Mouse (Mus musculus) neural tube, embryonic 15.5 days (tissue): ENCODE measurements around the gene Smarcc1. TPM values are rescaled to one million over a fixed set of nuclear protein-coding genes. Genes with fewer than 3 reads are reported as not detected.
"Not testable (repeated sequence)": the region's sequence is repeated elsewhere in the genome, so short reads cannot be mapped to it uniquely, and the experiment has no call there.

ENCODE experiments used
- ATAC-seq: fragments of 200-750 bp; cut with Nextera tagmentation; 2 replicates; pipeline ENCODE4 v1.8.0; 2017; ENCODE audit warnings: mild to moderate bottlenecking, moderate TSS enrichment, moderate library complexity; ENCODE audit not compliant: low FRiP score
- H3K27ac ChIP-seq: fragments of 300-500 bp; sonication (generic); replicated peaks from 2 replicates; pipeline ENCODE4 v1.5.1; 2015; ENCODE audit warnings: mild to moderate bottlenecking, inconsistent platforms
- H3K27me3 ChIP-seq: fragments of 300-500 bp; sonication (generic); replicated peaks from 2 replicates; pipeline ENCODE4 v1.6.1; 2015; ENCODE audit warnings: inconsistent platforms
- H3K36me3 ChIP-seq: fragments of 300-500 bp; sonication (generic); 2 replicates; pipeline ENCODE4 v1.6.1; 2015; ENCODE audit warnings: inconsistent platforms
- H3K4me1 ChIP-seq: fragments of 300-500 bp; sonication (generic); 2 replicates; pipeline ENCODE4 v1.6.1; 2015; ENCODE audit warnings: inconsistent platforms
- H3K4me2 ChIP-seq: fragments of 300-500 bp; sonication (generic); 2 replicates; pipeline ENCODE4 v1.6.1; 2015; ENCODE audit warnings: inconsistent platforms, mild to moderate bottlenecking, moderate library complexity
- H3K4me3 ChIP-seq: fragments of 300-500 bp; sonication (generic); replicated peaks from 2 replicates; pipeline ENCODE4 v1.5.1; 2015; ENCODE audit warnings: mild to moderate bottlenecking, inconsistent platforms
- H3K9ac ChIP-seq: fragments of 300-500 bp; sonication (generic); replicated peaks from 2 replicates; pipeline ENCODE4 v1.6.1; 2015; ENCODE audit warnings: mild to moderate bottlenecking, inconsistent platforms
- H3K9me3 ChIP-seq: fragments of 300-500 bp; sonication (generic); replicated peaks from 2 replicates; pipeline ENCODE4 v1.6.1; 2016; ENCODE audit warnings: inconsistent platforms
- WGBS: fragments of 180-500 bp; shearing (Covaris S2); methylation state at CpG from one replicate; pipeline ENCODE4 v1.1.7; 2015; ENCODE audit warnings: mixed read lengths; 5-methylcytosine and 5-hydroxymethylcytosine counted together
- polyA plus RNA-seq: library from polyadenylated mRNA; unstranded; fragments of >200 nt; fragmentation: Nextera tagmentation; extraction: Ambion mirVana; gene quantifications from 2 replicates; pipeline ENCODE4 v1.2.1, GENCODE M21; 2015

The Smarcc1 gene
- polyA plus RNA-seq, 1 experiment from 2014 or later = 67.0 TPM

DNA sequence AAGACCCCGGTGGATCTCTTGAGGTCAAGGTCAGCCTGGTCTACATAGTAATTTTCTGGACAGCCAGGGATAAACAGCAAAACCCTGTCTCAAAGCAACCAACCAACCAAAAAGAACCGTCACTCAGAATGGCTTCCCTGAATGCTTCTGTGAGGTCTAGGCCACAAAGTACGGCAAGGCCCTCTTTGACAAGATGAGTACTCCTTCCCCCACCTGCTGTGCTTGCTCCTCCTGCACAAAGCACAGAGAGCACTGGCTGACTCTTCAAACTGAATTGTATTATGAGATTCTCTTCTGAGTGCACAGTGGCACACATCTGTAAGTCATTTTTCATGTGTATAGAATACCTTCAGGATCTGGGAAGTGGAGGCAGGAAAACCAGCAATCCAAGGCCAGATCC is 19.7 kb upstream of the Smarcc1 start:
- Histone ChIP-seq H3K9ac (no peak overlapping the region), H3K4me3 (no peak overlapping the region), H3K4me1 (peaks cover 11% of the 10 kb centered on the region), H3K27ac (no peak overlapping the region), H3K36me3 (peaks cover 72% of the 10 kb centered on the region), H3K4me2 (no peak overlapping the region), H3K9me3 (no peaks in the 10 kb centered on the region), H3K27me3 (no peaks in the 10 kb centered on the region)
- no peak for ATAC-seq
- WGBS = 88% methylated on average over 3 of the region's 3 CpGs

DNA sequence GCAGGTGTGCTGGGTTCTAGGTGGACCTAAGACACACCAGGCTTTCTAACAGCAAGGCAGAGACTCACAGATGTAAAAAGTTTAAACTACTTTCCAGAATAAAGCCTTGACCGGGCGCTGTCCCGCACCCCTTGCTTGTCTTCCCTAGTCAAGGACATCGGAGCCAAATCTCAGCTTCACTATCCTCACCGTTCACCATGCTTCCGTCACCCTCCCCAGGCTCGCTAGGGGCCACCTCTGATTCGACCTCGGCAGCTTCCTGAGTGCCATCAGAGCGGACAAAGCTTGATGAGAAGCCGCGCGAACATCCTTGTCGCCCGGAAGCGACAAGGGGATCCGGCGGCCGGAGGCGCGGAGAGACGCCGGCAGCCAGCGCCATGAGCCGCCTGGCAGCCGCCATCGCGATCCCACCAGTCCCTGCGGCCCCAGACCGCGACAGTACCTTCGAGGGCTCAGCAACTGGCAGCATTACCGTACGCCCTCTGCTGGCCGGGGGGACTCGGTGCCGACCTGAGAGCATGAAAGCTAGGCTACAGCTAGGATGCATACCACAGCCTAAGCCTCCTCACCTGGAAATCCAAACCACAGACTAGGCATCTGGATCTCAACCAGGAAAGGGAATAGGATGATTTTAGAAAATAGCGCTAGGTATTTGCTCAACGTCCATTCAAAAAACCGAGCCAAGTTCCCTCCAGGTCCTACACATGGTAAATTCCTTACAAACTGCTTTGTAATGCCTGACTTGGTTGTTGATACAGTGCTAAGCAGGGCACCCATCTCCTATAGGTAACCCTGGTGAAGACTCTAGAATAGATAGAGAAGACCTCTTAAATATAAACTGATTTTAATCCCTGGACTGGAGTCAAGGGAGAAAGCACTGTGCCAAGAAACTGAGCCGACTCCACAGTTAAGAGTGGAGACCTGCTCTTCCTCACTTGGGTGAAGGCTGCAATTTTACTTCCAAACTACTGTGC is 16.6 kb upstream of the Smarcc1 start:
- Histone ChIP-seq H3K27ac (peak overlapping the region; percentile 62), H3K4me2 (peak overlapping the region; percentile 79), H3K27me3 (no peaks in the 10 kb centered on the region), H3K9me3 (no peaks in the 10 kb centered on the region), H3K4me3 (peak overlapping the region; percentile 95), H3K9ac (peak overlapping the region; percentile 87), H3K4me1 (peaks cover 11% of the 10 kb centered on the region), H3K36me3 (peaks cover 77% of the 10 kb centered on the region)
- 3% methylated on average over 41 of the region's 41 CpGs for WGBS
- peak; percentile 95 for ATAC-seq

DNA sequence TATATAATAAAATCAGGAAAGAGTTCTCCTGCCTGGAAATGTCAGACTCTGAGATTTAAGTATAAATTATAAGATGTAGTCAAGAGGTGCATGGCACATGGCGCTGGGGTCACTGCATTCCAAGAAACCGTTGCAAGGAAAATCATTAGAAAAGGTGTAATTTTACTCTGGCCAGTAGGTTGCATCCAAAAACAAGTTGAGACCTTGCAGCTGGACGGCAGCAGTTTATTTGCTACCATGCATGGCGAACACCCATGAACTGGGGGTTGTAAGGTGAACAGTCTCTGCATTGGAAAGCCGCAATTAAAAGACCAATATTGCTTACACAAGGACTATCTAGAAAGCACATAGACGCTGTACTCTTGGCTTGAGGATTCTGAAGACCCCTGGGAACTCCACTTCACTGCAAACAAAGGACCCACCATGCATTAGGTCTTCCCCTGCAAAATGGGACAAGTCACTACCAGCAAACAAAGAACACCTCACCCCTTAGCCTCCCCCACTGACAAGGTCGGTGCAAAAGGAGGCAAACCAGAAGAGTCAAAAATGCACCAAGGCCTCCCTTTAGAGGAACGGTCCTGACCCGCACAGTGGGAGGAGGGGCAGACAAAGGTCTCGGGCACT is 1.0 kb upstream of the Smarcc1 start:
- H3K36me3 ChIP-seq = peaks cover 25% of the 10 kb centered on the region
- H3K4me3 ChIP-seq = peak overlapping the region; percentile 97
- no peaks in the 10 kb centered on the region for H3K27me3 ChIP-seq
- peak overlapping the region; percentile 86 for H3K9ac ChIP-seq
- H3K4me1 ChIP-seq = peaks cover 23% of the 10 kb centered on the region
- no peak for ATAC-seq
- peak overlapping the region; percentile 75 for H3K4me2 ChIP-seq
- peak overlapping the region; percentile 97 for H3K27ac ChIP-seq
- no peaks in the 10 kb centered on the region for H3K9me3 ChIP-seq
- WGBS = 6% methylated on average over 10 of the region's 10 CpGs

DNA sequence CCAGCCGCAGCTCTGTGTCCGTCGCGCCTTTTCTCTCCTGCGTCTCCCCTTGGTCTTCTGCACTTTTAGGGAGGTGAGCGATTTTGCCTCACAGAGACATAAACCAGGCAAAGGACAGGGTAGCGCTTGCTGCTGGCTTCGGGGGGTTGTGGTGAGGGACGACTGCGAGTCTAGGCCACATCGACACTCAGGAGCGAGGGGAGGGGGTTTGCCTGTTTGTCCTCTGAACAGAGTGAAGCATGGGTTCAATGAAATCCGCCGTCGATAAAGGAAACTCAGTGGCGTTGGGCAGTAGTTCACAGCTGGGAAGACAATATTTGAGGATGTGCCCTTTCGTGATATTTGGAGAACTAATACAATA is 251 bp downstream of the Smarcc1 start, which contains the start of gene Dhx30:
Dhx30 (minus strand) TSS at position 52 of the 361 bp plus-strand sequence.
- peak within 1 kb of the TSS; percentile 97 for H3K4me3 ChIP-seq
- no peaks in the 10 kb centered on the region for H3K9me3 ChIP-seq
- no peaks in the 10 kb centered on the region for H3K27me3 ChIP-seq
- peaks cover 23% of the 10 kb centered on the region for H3K4me1 ChIP-seq
- peak; percentile 51 for ATAC-seq
- peak within 1 kb of the TSS; percentile 75 for H3K4me2 ChIP-seq
- under 1% methylated on average over 17 of the region's 17 CpGs for WGBS
- H3K9ac ChIP-seq = peak within 1 kb of the TSS; percentile 86
- peaks cover 13% of the 10 kb centered on the region for H3K36me3 ChIP-seq
- peak within 1 kb of the TSS; percentile 97 for H3K27ac ChIP-seq

DNA sequence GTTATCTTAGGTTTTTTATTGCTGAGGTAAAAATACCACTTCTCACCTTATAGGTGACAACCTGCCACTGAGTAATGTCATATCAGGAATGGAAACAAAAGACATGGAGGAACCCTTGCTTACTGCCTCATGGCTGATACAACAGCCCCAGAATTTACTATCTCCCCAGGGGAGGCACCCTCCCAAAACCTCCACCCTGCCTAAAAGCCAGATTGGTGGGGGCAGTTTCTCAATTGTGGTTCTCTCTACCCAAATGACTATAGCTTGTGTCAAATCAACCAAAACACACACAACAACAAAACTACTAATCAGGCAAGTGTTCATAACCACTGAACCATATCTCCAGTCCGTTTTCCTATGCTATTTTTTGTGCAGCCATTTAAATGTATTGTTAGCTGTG is 741 bp downstream of the Smarcc1 start:
- 58% methylated on average over 1 of the region's 1 CpGs for WGBS
- Histone ChIP-seq H3K27ac (peak overlapping the region; percentile 97), H3K4me1 (peaks cover 23% of the 10 kb centered on the region), H3K4me2 (peak overlapping the region; percentile 75), H3K9me3 (no peaks in the 10 kb centered on the region), H3K27me3 (no peaks in the 10 kb centered on the region), H3K4me3 (peak overlapping the region; percentile 97), H3K36me3 (peaks cover 8% of the 10 kb centered on the region; the same call in 1 of the 2 replicates), H3K9ac (peak overlapping the region; percentile 86)
- no peak for ATAC-seq

DNA sequence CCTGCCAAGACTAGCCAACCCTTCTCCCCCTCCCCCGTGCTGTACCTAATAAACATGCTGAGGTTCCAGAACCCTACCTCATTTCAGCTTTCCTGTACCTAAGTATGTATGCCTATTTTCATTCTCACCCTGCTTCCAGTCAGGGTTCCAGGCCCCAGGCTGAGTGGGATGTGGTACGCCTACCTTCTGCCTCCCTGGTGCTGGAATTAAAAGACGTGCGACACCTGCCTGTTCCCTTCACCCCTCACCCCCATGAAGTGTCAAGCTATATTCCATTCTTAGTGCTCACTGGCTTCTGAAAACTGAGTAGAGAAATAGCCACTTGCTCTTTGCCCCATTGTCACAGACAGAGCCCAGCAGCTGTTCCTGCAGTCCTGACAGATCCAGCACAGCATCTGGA is 3.9 kb downstream of the Smarcc1 start:
- H3K9me3 ChIP-seq = no peaks in the 10 kb centered on the region
- no peak overlapping the region for H3K9ac ChIP-seq
- no peak overlapping the region for H3K27ac ChIP-seq
- H3K4me3 ChIP-seq = no peak overlapping the region
- ATAC-seq = no peak
- H3K4me2 ChIP-seq = no peak overlapping the region
- H3K27me3 ChIP-seq = no peaks in the 10 kb centered on the region
- H3K36me3 ChIP-seq = no peaks in the 10 kb centered on the region
- peaks cover 15% of the 10 kb centered on the region for H3K4me1 ChIP-seq
- WGBS = 80% methylated on average over 4 of the region's 4 CpGs

DNA sequence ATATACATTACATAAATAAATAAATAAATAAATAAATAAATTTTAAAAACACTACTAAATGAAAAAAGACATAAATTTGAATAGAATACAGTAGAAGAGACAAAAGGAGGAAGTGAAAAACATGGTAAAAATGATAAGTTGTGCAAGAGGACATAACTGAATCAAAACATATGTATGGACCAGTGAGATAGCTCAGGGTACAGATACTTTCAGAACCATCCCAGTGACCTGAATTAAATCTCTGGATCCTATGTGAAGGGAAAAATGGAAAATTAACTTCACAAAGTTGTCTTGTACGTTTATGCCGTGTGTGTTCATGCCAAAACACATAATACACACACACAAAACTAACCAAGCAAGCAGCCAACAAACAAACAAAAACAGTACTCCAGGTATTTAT is 5.8 kb downstream of the Smarcc1 start:
- no peak for ATAC-seq
- Histone ChIP-seq H3K27ac (no peak overlapping the region), H3K9me3 (no peaks in the 10 kb centered on the region), H3K36me3 (no peaks in the 10 kb centered on the region), H3K9ac (no peak overlapping the region), H3K27me3 (no peaks in the 10 kb centered on the region), H3K4me2 (no peak overlapping the region), H3K4me3 (no peak overlapping the region), H3K4me1 (peaks cover 10% of the 10 kb centered on the region)
- WGBS = 88% methylated on average over 2 of the region's 2 CpGs

DNA sequence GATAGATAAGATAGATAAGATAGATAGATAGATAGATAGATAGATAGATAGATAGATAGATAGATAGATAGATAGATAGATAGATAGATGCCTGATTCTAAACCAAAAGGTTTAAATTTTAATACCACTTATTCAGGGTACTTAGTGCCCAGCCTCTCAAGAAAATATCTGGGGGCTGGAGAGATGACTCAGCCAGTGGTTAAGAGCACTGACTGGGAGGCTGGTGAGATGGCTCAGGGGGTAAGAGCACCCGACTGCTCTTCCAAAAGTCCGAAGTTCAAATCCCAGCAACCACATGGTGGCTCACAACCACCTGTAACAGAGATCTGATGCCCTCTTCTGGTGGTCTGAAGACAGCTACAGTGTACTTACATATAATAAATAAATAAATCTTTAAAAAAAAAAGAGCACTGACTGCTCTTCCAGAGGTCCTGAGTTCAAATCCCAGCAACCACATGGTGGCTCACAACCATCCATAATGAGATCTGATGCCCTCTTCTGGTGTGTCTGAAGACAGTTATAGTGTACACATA is 6.6 kb downstream of the Smarcc1 start:
- WGBS = 58% methylated on average over 2 of the region's 2 CpGs
- H3K27me3 ChIP-seq, H3K36me3 ChIP-seq, ATAC-seq, H3K4me2 ChIP-seq, H3K9me3 ChIP-seq, H3K4me1 ChIP-seq, H3K4me3 ChIP-seq, H3K27ac ChIP-seq, H3K9ac ChIP-seq: not testable (repeated sequence)

DNA sequence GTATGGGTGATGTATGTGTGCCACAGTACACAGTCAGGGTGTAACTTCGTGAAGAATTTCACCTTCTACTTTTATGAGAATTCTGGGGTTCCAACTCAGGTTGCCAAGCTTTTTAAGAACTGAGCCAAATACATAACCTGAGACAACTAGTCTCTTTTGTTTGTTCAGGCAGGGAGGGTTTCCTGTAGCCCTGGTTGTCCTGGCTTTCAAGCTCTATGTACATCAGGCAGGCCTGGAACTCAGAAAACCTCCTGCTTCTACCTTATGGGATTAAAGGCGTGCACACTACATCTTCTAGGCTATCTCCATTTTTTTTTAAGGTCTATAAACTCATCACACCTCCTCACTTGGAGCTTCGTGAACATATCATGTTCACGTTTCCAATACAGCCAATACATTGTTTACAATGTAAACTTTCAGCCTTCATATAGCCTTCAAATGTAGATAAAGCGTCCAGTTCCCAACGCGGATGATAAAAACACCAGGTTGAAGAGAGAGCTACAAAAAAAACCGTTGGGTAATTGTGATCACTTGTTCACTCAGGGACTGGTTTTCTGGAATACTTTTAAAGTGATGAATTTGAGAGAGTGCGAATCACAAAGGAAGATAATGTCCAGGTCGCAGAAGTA is 13.5 kb downstream of the Smarcc1 start:
- ATAC-seq = no peak
- H3K4me2 ChIP-seq = peak overlapping the region; percentile 63
- no peaks in the 10 kb centered on the region for H3K27me3 ChIP-seq
- H3K27ac ChIP-seq = peak overlapping the region; percentile 94
- H3K4me1 ChIP-seq = peaks cover 33% of the 10 kb centered on the region
- H3K36me3 ChIP-seq = peaks cover 3% of the 10 kb centered on the region; the same call in 1 of the 2 replicates
- H3K9ac ChIP-seq = peak overlapping the region; percentile 63
- H3K4me3 ChIP-seq = peak overlapping the region; percentile 96
- 26% methylated on average over 10 of the region's 10 CpGs for WGBS
- no peaks in the 10 kb centered on the region for H3K9me3 ChIP-seq

DNA sequence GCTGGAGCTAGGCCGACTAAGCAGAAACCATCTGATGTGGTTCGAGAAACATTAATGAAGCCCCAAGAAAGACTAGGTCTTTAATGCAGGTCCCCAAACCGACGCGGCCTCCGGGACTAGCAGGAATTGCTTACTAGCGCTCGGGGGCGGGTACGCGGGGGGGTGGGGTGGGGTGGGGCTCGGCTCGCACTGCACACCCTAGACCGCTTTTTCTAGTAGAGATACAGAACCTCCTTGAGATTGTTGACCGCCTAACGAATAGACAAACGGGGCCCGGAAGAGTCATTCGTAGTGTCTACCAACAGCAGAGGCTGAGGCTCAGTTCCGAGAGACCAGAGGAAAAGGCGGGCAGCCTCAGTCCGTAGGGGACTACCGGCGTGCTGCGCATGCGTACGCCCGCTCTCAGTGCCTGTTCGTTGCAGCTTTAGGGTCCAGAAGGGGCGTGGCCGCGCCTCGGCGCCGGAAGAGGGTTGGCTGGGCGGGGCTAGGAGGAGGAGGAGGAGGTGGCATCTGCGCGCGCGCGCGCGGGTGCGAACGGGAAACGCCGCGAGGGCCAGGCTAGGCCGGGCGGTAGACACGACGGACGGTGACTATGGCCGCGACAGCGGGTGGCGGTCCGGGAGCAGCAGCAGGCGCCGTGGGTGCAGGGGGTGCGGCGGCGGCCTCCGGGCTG is 14.2 kb downstream of the Smarcc1 start:
- H3K9me3 ChIP-seq = no peaks in the 10 kb centered on the region
- peak overlapping the region; percentile 96 for H3K4me3 ChIP-seq
- peak; percentile 97 for ATAC-seq
- H3K9ac ChIP-seq = peak overlapping the region; percentile 93
- under 1% methylated on average over 63 of the region's 64 CpGs for WGBS
- no peaks in the 10 kb centered on the region for H3K27me3 ChIP-seq
- peaks cover 33% of the 10 kb centered on the region for H3K4me1 ChIP-seq
- peak overlapping the region; percentile 63 for H3K4me2 ChIP-seq
- H3K27ac ChIP-seq = peak overlapping the region; percentile 94
- peaks cover 9% of the 10 kb centered on the region for H3K36me3 ChIP-seq

DNA sequence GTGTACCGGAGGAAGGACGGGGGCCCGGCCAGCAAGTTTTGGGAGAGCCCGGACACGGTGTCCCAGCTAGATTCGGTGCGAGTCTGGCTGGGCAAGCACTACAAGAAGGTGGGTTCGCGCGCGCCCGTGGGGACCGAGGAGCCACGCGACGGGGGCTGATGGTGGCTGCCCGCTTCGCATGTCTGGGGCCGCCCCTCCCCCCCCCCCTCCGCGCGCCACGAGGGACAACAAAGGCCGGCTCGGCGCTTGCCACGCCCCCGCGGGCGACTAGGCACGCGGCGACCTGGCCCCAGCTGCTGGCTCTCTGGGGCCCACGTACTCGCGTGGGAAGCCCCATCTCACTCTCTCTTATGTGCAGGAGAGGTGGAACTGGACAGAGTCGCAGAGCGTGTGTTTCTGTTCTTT is 14.7 kb downstream of the Smarcc1 start:
- H3K4me1 ChIP-seq = peaks cover 33% of the 10 kb centered on the region
- H3K27me3 ChIP-seq = no peaks in the 10 kb centered on the region
- H3K9ac ChIP-seq = peak overlapping the region; percentile 93
- peaks cover 13% of the 10 kb centered on the region for H3K36me3 ChIP-seq
- peak overlapping the region; percentile 94 for H3K27ac ChIP-seq
- peak overlapping the region; percentile 96 for H3K4me3 ChIP-seq
- 0% methylated on average over 32 of the region's 38 CpGs for WGBS
- peak overlapping the region; percentile 63 for H3K4me2 ChIP-seq
- peak; percentile 76 for ATAC-seq
- no peaks in the 10 kb centered on the region for H3K9me3 ChIP-seq
